Mouse (Mus musculus) layer of hippocampus, adult 9-11 months (tissue): ENCODE results near the gene Riok2.
"Not testable (repeated sequence)": the region's sequence is repeated elsewhere in the genome, so short reads cannot be mapped to it uniquely, and the experiment has no call there.

ENCODE experiments used
- DNase-seq: peaks from one replicate; pipeline ENCODE4 v3.0.0; 2022

The Riok2 gene

DNA sequence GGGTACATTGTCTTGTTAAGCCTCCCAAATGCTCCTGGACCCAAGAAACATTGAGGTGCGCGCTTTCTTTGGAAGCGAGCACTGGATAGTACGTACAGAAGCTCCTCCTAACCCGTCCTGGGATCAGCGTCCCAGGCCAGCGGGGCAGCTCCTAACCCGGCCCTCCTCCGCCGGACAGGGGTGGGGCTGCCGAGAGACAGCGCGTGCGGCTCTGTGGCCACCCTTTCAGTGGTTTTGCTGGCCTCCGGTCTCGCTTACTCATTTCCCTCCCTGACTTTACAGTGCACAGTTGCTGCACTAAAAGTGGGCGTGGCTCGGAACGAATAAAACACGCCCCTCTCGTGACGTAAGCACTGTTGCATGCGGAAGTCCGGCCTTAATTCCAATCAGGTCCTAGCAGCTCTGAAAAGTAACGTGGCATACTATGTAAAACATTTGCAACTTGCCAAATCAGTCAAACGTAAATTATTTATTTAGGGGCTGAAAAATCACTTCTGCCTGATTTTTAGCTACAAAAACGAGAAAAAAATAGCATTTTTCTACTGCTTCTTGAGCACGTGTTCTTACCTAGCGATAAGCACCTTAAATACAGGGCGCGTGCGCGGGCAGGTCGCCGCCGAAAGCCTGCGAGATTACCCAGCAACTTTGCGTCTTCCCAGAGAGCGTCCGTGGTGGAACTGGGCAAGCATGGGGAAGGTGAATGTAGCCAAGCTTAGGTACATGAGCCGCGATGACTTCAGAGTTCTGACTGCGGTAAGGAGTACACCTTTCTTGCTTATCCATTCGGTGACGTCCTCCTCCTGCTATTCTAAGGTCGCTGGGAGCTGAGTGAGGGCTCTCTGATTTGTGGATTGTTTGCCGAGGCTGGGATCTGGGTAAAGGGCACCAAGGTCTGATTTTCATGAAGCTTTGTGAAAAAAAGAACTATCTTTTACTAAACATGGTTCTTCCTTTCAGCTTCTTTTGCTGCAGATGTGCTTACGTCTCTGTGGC, at the start of gene Riok2:
Gene Riok2 (plus strand): TSS at position 392 of the 993 bp plus-strand sequence.
- peak; percentile 95 for DNase-seq

DNA sequence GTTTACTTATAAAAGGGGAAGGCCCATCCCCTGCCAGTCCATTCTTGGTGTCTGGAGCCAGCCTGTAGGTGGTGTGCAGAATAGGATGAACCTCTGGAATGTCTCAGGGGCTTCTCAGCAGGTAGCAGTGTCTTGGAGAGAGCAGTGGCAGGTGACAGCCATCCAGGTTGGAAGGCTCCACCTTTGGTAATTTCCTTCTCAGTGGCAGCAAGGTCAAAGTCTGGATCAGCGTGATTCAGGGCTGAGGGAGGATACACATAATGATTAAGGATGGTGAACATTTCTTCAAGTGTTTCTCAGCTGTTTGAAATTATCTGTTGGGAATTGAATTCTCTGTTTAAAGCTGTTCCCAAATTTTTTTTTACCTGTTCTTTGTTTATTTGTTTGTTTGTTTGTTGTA, 48.1 kb upstream of the Riok2 start:
- not testable (repeated sequence) for DNase-seq

DNA sequence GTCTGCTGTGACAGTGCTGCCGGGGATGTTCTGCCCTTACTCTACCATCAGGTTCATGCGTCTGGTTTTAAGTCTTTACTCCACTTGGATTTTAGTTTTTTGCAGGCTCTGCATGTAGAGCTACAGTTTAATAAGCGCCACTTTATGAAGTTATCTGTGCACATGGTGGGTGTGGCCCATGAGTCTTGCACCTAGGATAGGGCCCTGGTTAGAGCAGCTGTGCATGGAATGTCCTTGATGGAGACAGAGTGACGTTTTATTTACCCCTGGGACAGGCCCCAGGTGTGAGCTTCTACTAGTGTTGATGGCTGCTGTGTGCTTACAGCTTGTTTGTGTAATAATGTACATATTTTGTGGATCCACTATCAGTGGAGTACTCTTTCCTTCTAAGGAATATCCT, 47.5 kb upstream of the Riok2 start:
- no peak for DNase-seq

DNA sequence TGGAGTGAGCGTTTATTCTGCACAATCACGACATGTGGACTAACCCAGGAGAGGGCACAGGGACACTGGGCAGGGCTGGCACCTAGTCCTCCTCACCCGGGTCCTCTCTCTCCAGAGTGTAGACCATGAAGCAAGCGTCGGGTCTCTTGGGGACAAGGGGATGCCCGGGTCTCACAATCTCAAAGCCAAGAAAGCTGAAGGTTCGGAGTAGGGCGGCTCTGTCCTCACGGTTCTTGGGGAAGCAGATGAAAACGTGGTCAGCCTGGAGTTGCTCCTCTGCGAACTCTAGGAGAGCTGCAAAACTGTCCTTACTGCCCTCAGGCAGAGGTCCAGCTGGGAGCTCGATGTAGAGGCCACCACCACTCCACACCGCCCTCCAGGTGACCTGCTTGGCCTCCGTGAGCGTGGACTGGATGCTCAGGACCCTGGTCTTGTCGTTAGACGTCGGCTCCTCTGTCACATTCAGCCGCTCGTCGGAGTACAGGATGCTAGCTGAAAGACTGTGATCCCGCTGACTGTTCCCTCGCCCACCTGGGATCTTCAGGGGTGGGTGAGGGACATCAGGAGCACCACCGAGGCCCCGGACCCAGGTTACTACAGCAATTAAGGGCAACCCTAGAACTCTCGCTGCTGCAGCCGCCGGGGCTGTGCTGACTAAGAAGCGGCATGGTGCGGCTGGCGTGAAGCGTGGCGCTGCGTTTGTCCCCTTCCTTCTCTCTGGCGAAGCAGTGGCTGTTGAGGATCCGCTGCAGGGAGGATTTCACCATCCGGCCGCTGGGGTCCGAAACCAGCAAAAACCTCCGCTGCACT, 28.5 kb upstream of the Riok2 start:
- not testable (repeated sequence) for DNase-seq

DNA sequence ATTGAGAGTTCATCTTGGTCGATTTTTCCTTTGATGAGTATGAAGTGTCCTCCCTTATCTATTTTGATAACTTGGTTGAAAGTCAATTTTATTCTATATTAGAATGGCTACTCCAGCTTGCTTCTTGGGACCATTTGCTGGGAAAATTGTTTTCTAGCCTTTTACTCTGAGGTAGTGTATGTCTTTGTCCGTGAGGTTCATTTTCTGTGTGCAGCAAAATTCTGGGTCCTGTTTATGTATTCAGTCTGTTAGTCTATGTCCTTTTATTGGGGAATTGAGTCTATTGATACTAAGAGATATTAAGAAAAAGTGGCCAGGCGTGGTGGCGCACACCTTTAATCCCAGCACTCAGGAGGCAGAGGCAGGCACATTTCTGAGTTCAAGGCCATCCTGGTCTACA, 27.8 kb upstream of the Riok2 start:
- not testable (repeated sequence) for DNase-seq

DNA sequence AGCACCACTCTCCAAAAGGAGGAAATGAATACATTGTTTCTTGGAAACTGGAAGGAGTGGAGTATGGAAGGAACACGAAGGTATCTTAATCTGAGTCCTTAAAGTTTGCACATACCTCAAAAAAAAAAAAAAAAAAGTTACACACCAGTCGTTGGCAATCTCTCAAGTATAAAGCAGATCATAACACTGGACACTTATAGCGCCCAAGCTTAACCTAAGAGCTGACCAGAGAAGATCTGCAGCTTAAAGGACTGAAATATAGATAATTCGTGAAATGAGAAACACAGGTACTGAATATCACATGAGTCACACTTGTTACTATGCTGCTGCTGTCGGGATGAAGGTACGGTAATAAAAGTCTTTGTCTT, 575 bp upstream of the Riok2 start:
- DNase-seq, result no peak

DNA sequence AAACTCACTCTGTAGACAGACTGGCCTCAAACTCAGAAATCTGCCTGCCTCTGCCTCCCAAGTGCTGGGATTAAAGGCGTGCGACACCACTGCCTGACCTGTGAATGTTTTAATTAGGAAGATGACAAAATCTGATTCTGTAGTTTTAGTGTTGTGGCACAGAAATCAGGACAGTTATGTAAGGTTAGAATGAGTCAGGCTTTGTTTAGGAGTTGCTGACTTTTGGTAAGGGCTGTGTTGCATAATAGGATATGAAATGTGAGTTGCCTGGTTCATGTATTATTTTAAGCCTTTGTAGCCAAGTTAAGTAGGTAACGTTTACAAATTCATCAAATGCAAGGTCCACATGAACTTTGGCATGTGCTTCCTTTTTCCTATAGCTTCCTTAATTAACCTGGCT, 1.5 kb downstream of the Riok2 start:
- no peak for DNase-seq

DNA sequence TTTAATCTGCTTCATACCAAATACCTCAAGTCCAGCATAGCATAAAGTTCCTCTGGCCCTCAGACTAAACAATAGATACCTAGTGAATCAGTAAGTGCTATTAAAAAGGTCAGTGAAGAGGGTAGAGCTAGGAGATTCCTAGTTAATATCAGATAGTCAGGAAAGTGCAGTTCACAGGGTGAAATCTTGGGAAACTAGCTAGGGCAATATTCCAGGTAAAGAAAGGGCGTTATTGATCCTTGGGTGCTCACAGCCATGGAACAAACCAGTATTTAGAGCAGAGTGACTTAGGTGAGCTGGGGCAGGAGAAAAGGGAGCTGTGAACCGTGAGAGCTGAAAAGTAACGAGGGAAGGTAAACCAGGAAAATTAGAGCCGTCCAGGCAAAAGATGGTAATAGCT, 9.6 kb downstream of the Riok2 start:
- DNase-seq, result no peak

DNA sequence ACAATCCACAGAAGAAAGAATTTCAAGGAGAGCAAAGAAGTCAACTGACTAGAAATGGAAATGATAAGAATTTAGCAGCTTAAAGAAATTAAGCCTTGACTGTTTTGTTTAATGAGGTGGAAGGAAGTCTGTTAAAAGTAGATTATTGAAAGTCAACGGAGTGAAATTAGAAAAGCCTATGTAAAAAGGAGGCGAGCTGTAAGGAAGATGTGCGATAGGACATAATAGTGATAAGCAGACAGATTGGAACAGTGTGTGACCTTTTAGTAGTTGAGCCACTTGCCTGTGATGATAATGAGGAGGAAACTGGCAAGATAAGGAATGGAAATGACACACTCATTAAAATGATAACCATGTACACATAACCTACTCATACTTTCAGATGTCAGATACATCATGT, 10.4 kb downstream of the Riok2 start:
- no peak for DNase-seq

DNA sequence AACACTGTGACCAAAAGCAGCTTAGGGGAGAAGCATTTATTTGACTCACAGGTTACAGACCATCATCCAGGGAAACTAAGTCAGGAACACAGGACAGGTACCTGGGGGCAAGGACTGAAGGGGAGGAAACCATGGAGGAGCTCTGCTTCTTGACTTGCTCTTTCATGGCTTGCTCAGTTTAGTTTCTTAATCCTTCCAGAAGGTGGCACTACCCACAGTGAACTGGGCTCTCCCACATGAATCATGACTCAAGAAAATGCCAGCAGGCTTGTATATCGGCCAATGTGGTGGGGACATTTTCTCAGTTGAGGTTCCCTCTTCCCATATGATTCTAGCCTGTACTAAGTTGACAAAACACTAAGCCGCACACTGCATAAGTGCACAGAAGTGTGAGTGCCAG, 12.0 kb downstream of the Riok2 start:
- no peak for DNase-seq

DNA sequence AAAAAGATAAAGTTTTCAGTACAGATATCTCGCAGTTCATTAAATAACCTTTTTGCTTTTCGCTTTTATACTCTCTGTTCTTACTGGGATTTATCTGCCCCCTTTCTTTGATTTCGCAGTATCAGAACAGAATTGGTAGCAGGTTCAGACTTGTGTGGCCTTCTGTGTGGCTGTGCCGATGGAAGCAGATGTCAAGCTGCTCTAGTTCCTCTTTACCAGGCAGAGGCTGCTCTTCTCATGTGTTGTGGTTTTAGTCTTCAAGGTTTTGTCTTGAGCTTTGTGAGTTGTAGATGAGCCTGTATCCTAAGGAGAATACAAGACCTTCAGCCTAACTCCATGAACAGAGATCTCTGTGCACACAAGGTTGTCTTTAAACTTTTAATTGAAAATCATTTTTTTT, 17.7 kb downstream of the Riok2 start:
- DNase-seq, result no peak

DNA sequence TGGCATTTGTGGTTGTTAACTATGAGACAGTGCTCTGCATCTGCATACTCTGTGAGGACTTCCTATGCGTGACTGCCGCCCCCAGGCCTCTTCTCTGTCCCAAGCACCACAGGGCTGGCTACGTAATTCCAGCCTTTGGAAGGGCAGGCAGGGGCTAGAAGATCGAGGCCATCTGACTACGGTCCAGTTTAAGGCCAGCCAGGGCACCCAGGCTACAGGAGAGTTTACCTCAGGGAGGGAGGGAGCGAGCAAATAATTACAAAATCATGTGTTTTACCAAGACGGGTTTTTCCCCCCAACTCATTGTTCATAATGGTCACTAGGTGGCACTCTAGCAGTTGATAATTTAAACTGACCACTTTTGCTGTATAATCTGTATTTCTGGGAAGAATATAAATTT, 18.8 kb downstream of the Riok2 start:
- no peak for DNase-seq

DNA sequence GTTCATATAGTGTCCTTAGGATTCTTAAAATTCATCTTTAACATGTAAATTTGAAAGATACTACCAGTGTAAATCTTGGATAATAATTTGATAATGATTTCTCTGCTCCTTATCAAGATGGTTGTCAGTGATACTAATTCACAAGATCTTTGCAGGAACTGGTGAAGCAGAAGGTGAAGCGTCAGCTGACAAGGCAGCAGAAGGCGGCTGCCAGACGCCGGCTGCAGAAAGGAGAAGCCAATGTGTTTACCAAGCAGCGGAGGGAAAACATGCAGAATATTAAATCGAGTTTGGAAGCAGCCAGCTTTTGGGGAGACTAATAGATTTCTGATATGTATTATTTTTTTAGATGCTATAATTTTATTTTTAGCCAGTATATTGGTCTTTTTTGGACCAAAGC, 19.2 kb downstream of the Riok2 start:
- peak; percentile 44 for DNase-seq

DNA sequence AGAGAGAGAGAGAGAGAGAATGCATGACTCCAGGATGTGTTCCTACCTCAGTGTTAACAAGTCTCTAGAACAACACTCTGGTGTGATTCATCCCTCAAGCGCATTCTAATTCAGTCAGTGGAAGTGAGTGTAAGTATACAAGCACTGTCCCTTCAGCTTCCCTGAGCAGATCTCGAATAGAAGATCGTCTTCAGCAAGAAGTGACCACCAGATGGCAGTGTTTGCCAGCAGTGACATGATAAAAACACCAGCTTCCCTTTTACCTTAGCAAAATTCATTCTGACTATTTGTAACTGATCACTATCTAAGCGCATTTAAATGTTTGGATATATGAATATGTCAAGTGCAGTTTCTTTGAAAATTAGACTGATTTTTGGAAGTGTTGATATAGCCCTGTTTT, 20.2 kb downstream of the Riok2 start:
- DNase-seq, result peak; percentile 81

DNA sequence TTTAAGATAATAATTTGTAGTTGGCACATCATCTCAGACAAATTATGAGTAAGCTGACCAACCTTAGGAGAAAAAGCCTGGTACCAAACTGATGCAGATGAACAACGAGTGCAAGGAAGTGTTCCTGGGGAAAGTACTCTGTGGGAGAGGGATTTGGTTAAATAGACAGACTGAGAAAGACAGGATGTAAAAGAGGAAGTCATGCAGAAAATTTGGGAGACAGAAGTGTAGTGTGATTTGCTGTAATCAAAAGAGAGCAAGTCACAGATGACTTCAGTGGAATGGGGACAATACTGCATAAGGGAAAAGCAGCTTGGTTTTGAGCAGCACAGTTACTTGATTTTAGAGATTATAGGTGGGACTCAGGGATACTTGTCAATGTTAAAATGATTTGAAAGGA, 22.8 kb downstream of the Riok2 start:
- no peak for DNase-seq

DNA sequence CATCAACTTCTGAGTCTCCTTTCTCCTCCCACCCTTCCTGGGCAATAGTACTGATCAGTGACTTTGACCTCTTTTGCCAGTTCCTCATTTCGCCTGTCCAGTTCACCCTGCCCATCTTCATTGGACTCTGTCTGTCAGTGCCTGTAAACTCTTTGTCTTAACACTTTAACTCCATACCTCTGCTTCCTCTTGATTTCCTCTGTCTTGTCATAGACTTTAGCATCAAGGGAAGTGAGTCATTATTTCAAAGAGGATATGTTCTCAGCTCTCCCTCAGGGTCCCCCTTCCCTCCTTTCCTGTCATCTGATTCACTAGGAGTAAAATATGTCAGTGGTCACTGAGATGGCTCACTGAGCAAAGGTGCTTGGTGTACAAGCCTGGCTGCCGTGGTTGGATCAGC, 24.6 kb downstream of the Riok2 start:
- DNase-seq, result no peak

DNA sequence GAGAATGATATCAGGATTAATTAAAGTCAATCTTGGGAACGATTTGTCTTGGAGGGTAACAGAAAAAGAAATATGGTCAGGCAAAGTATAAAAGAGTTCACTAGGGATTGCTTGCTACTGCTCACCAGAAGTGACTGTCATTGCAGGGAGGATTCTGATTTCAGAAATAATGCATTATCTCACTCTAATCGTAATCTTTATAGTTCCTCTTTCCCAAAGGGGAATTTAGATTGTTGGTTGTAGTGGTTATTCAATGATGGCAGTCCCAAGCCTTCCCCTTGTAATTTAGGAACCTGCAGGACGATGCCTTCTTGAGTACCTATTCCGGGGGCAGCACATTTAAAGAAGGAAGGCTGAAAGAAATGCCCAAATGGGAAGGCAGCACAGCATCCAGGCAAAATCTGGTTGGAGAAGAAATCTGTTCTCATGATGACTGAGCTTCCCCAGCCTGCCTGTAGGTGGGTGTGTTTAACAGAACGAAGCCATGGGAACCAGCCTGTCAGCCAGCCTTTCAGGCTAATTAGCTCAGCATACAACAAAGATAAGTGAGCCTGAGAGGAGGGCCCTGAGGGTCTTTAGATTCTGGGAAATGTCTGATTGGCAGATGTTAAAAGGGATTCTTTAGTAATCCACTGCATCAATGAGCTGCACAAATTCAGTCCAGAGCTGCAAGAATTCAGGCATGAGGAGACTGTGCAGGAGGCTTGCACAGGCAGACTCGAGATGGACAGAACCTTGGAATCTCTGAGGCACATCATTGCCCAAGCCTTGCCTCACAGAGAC, 28.3 kb downstream of the Riok2 start, which contains the start of gene Lix1:
Gene Lix1 (plus strand): TSS at position 451 of the 783 bp plus-strand sequence.
- peak; percentile 84 for DNase-seq

DNA sequence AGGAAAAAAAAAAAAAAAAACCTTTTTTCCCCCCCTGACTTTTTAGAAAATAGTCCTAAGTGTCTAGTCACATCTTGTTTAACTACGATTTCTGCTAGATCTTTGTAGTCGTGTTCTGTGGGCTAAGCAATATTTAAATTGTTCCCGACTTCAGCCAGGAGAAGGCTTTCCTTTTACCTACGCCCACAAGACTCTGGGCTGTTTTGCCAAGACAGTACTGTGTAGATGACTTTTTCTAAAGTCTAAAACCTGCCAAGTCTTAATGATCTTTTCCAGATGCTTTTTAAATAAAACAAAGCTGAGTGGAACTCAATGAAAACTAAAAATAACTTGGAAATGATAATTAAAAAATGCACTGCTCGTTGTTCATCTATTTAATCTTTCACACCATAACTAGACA, 28.9 kb downstream of the Riok2 start:
- no peak for DNase-seq

DNA sequence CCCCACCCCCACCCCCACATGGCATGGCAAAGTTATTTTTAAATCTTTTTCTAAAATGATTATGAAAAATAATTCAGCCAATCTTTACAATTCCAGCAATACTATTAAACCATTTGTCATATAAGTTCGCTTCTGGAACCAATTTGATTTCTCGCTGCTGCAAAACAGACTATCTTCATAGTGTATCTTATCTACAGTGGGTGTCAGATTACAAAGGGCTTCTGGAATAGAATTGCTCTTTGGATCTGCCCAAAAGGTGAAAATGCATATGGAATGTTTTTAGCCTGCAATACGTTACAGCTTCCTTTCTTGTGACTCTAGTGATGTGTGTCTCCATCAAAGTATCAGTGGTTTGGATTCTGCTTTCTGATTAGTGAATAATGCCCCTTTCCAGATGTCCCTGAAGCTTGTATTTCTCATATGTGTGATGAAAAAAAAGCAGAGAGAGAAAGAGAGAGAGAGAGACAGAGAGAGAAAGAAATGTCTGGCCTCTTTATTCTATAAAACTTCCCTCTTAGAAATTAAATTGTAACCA, 29.5 kb downstream of the Riok2 start:
- no peak for DNase-seq

DNA sequence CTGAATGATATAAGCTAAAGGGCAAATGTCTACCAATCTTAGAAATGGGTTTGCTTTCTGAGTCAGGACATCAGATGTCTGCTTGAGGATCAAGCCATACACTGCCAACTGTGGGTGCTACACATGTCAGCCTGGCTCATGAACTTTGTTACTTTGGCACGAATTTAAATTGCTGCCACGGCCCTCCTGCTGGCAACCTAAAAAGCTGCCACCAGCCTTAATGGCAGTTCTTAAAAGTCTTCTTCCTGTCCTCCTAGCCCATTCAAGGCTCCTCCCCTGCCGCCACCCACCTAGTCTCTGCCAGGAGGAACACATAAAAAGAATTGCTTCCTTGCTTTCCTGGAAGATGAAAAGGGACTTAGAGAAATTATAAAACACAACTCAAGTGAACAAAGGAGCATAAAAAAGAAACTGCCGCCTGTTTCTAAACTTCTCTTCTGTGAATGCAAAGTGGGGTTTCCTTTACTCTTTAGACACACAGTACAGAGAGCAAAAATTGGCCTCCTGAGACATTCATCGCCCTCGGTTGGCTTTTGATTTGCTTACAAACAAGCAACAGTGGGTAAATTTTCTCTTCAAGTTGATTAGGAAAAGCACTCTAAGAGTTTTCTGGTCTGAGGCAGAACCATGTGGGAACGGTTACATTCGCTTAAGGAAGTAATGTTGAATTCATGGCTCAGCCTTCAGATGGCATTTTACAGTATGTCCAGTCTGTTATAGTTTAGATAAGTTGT, 30.9 kb downstream of the Riok2 start:
- DNase-seq, result no peak

DNA sequence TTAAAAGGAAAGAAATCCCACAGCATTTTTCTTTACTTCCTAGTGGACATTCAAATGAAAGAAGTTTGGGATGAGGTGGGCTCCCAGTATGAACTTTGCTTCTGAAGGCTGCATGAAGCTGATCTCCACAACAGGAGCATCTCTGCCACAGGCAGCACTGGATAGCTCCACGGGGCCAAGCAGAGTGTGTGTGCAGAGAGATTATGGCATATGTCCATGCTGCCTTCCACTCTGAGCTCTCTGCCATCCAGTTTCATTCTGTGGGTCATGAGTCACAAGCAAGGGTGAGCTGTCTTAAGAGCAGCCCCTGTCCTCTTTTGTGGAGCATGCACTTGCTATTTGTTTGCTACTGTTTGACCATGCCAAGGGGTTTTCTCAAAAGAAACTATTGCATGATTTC, 31.5 kb downstream of the Riok2 start:
- DNase-seq, result no peak

DNA sequence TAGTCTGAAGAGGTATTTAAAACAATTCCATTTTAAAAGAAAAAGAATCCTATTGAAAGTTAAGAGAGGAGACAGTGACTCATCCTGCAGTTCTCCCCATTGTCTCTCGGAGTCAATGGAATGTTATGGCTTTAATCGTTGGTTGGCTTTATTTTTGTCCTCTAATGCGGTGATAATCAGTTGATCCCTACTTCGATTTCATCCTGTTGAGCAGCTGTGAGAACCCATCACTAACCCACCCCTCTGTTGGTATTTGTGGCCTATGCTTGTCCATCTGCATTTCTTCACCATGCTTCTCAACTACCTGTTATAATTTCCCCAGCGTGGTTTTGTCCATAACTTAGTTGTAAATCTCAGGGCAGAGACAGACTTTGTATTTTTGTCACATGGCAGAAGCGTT, 34.0 kb downstream of the Riok2 start:
- no peak for DNase-seq
